Mouse (Mus musculus): ENCODE data around the gene Dcaf12l2.

Gene Dcaf12l2

GRCm38 (mm10) chrX:44367646-44368521 lies at the start of gene Dcaf12l2:
Gene Dcaf12l2 (minus strand): TSS chrX:44368342.
- DNase-seq (ENCODE audit: low spot score in 2 of 2): peak; percentile 4 to 6

GRCm38 (mm10) chrX:44367280-44367645 lies 879 bp downstream of the Dcaf12l2 start:
- DNase-seq (ENCODE audit: low spot score in 2 of 2): no peak
